Mouse (Mus musculus) embryonic facial prominence, embryonic 15.5 days (tissue): ENCODE results near the gene Tor4a. TPM values are rescaled to one million over a fixed set of nuclear protein-coding genes. Genes with fewer than 3 reads are reported as not detected.

Experiments
- ATAC-seq: fragments of 200-750 bp; cut with Nextera tagmentation; 2 replicates; pipeline ENCODE4 v1.8.0; 2017; ENCODE audit warnings: low read depth, moderate TSS enrichment; ENCODE audit not compliant: insufficient number of reproducible peaks, low FRiP score, low TSS enrichment
- H3K27ac ChIP-seq: fragments of 300-500 bp; sonication (generic); replicated peaks from 2 replicates; pipeline ENCODE4 v1.5.1; 2015; ENCODE audit warnings: mild to moderate bottlenecking, inconsistent platforms
- H3K27me3 ChIP-seq: fragments of 300-500 bp; sonication (generic); 2 replicates; pipeline ENCODE4 v1.6.1; 2015; ENCODE audit warnings: inconsistent platforms
- H3K36me3 ChIP-seq: fragments of 300-500 bp; sonication (generic); 2 replicates; pipeline ENCODE4 v1.6.1; 2015; ENCODE audit warnings: mild to moderate bottlenecking, inconsistent platforms
- H3K4me1 ChIP-seq: fragments of 300-500 bp; sonication (generic); 2 replicates; pipeline ENCODE4 v1.6.1; 2015; ENCODE audit warnings: inconsistent platforms
- H3K4me2 ChIP-seq: fragments of 300-500 bp; sonication (generic); replicated peaks from 2 replicates; pipeline ENCODE4 v1.6.1; 2015; ENCODE audit warnings: mild to moderate bottlenecking, inconsistent platforms
- H3K4me3 ChIP-seq: fragments of 300-500 bp; sonication (generic); replicated peaks from 2 replicates; pipeline ENCODE4 v1.5.1; 2015; ENCODE audit warnings: mild to moderate bottlenecking, inconsistent platforms
- H3K9ac ChIP-seq: fragments of 300-500 bp; sonication (generic); 2 replicates; pipeline ENCODE4 v1.6.1; 2015; ENCODE audit warnings: inconsistent platforms
- H3K9me3 ChIP-seq: fragments of 300-500 bp; sonication (generic); replicated peaks from 2 replicates; pipeline ENCODE4 v1.6.1; 2016; ENCODE audit warnings: inconsistent platforms
- WGBS: fragments of 180-500 bp; shearing (Covaris S2); methylation state at CpG from one replicate; pipeline ENCODE4 v1.1.7; 2015; 5-methylcytosine and 5-hydroxymethylcytosine counted together
- polyA plus RNA-seq: library from polyadenylated mRNA; unstranded; fragments of >200 nt; fragmentation: Nextera tagmentation; extraction: Ambion mirVana; gene quantifications from 2 replicates; pipeline ENCODE4 v1.2.1, GENCODE M21; 2015

The Tor4a gene
- polyA plus RNA-seq, 1 experiment from 2014 or later = 10.5 TPM

DNA sequence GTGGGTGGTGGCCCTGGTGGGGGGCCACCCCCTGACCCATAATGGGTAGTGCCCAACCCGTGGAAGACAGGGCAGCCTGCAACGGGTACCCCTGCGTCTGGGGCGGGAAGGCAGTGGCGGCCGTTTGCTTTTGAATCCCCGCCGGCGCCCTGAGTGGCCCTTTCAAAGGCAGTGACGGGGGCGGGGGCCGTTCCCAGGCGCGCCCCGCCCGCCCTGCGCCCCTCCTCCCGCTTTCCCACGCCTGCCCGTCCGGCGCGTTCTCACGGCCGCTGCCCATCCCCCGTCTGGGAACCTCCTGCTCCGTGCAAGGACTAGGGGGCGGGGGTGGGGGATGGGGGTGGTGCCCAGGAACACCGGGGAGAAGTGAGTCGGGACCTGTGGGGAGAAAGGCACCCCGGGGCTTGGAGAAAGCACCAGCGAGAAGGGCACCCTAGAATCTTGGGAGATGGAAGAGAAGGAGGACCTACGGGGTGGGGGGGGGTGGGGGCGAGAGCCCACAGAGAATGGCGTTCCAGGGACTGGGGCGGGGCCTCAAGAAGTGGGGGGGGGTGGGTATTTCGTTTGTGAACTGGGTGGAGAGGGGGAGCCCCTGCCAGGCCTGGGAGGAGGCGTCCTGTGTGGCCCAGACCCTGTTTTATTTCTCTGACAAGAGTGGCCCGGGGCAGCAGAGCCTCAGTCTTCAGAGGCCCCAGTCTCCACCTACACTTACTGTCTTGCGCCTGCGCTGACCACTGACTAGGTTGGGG lies 28.6 kb downstream of the Tor4a start:
- no peaks in the 10 kb centered on the region for H3K9me3 ChIP-seq
- peak overlapping the region; percentile 90 for H3K4me2 ChIP-seq
- WGBS = 1% methylated on average over 39 of the region's 41 CpGs
- H3K9ac ChIP-seq = 0 out of 2 replicates have a peak overlapping the region, but pooled peaks have one; percentile 21
- H3K27ac ChIP-seq = peak overlapping the region; percentile 72
- no peaks in the 10 kb centered on the region for H3K27me3 ChIP-seq
- H3K36me3 ChIP-seq = no peaks in the 10 kb centered on the region
- peak; percentile 51 for ATAC-seq
- peak overlapping the region; percentile 49 for H3K4me3 ChIP-seq
- H3K4me1 ChIP-seq = peaks cover 52% of the 10 kb centered on the region

DNA sequence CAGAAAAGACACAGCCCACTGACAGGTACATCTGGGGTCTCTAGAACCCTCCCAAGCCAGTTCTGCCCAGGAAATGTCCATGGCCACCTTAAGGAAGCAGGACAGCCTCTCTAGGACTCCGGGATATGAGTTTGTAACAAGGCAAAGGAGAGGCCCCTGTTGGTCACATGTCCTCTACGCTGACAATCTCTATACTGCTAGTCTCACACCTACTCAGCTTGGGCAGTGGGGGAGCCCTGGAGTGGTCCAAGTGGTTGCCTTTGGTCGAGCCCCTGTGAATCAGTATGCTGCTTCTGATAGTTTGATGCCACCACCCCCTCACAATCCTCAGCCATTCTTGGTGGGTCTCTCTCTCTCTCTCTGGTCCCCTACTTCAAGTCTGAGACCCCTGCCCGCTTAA lies 29.2 kb downstream of the Tor4a start:
- Histone ChIP-seq H3K9ac (no peak overlapping the region), H3K36me3 (no peaks in the 10 kb centered on the region), H3K27ac (peak overlapping the region; percentile 72), H3K4me3 (peak overlapping the region; percentile 49), H3K9me3 (no peaks in the 10 kb centered on the region), H3K27me3 (no peaks in the 10 kb centered on the region), H3K4me2 (peak overlapping the region; percentile 90), H3K4me1 (peaks cover 53% of the 10 kb centered on the region)
- WGBS = 27% methylated on average over 4 of the region's 4 CpGs
- no peak for ATAC-seq

DNA sequence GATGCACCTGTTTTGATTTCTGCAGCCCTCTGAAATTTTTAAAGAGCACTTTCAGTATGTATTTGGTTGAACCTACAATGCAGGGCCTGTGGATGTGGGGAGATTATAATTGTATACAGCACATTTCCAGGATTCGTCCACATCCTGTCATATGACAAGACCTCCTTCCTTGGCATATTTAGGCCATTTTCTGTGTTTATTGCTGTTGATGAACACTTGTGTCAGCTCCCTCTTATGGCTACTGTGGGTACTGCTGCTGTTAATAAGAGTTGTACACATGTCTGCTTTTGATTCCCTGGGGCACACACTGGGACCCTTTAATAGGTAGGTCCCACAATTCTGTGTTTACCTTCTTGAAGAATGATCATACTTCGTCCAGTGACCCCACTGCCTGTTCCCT lies 39.0 kb downstream of the Tor4a start:
- Histone ChIP-seq H3K4me1 (0 out of 2 replicates have a peak, but pooled peaks cover 5% of the 10 kb centered on the region), H3K36me3 (no peaks in the 10 kb centered on the region), H3K4me3 (no peak overlapping the region), H3K27me3 (no peaks in the 10 kb centered on the region), H3K9ac (no peak overlapping the region), H3K27ac (no peak overlapping the region), H3K4me2 (no peak overlapping the region), H3K9me3 (no peaks in the 10 kb centered on the region)
- no peak for ATAC-seq
- WGBS = 41% methylated on average over 2 of the region's 2 CpGs

DNA sequence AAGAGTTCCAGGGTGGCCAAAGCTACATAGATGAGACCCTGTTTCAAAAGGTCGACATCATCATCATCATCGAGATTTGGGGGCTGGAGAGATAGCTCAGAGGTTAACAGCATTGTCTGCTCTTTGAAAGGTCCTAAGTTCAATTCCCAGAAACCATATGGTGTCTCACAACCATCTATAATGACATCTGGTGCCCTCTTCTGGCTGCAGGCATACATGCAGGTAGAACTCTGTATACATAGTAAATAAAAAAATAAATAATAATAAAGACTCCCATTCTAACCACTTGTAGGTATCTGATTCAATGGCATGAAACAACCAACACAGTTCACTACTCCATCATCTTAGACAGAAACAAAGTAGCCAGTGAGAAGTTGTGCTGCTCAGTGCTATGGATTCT lies 39.7 kb downstream of the Tor4a start:
- Histone ChIP-seq H3K9ac (no peak overlapping the region), H3K27me3 (no peaks in the 10 kb centered on the region), H3K9me3 (no peaks in the 10 kb centered on the region), H3K36me3 (no peaks in the 10 kb centered on the region), H3K4me1 (no peaks in the 10 kb centered on the region), H3K4me2 (no peak overlapping the region), H3K27ac (no peak overlapping the region), H3K4me3 (no peak overlapping the region)
- 40% methylated on average over 2 of the region's 2 CpGs for WGBS
- ATAC-seq = no peak

DNA sequence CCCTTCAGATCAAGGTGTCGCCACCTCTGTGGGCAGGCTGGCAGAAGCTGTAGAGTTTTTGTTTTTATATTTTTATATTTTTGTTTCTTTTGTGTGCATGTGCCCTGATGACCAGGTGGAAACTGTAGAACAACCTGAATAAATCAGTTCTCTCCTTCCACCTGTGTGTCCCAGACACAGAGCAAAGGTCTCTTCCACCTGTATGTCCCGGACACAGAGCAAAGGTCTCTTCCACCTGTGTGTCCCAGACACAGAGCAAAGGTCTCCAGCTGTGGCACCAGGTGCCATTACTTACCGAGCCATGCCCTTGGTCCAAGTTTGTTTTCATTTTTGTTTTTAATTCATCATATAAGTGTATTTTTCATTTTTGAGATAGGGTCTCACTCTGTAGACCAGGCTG lies 40.5 kb downstream of the Tor4a start:
- H3K9me3 ChIP-seq = no peaks in the 10 kb centered on the region
- H3K9ac ChIP-seq = no peak overlapping the region
- no peak overlapping the region for H3K27ac ChIP-seq
- H3K4me2 ChIP-seq = no peak overlapping the region
- H3K27me3 ChIP-seq = no peaks in the 10 kb centered on the region
- 84% methylated on average over 3 of the region's 3 CpGs for WGBS
- no peaks in the 10 kb centered on the region for H3K4me1 ChIP-seq
- H3K36me3 ChIP-seq = no peaks in the 10 kb centered on the region
- no peak overlapping the region for H3K4me3 ChIP-seq
- ATAC-seq = no peak

DNA sequence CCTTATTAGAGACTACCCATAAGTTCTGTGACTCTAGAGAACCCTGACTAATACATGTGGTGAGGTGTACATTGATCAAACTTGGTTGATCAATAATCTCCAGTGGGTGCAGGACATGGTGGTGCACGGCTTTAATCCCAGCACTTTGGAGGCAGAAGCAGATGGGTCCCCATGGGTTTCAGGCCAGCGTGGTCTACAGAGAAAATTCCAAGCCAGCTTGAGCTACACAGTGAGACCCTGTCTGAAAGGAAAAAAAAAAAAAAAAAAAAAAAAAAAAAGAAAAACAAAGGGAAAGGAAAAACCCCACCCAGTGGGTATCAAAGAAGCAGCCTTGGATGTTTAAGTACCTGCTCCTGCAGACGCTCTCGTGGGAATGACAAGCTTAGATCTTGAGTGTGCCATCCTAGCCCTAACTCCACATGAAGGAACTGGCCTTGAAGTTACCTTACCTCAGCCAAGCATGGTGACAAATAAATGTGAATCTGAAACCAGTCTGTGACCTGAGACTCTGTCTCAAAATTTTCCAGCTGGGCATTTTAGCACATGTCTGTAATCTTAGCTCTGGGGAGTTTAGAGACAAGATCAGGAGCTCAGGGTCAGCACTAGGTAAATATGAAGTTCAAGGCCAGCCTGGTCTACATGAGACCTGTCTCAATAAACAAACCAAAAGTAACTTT lies 45.3 kb downstream of the Tor4a start:
- Histone ChIP-seq H3K9ac (no peak overlapping the region), H3K27me3 (no peaks in the 10 kb centered on the region), H3K4me2 (no peak overlapping the region), H3K4me1 (no peaks in the 10 kb centered on the region), H3K9me3 (no peaks in the 10 kb centered on the region), H3K36me3 (no peaks in the 10 kb centered on the region), H3K4me3 (no peak overlapping the region), H3K27ac (no peak overlapping the region)
- no peak for ATAC-seq
- WGBS = 62% methylated on average over 4 of the region's 4 CpGs

DNA sequence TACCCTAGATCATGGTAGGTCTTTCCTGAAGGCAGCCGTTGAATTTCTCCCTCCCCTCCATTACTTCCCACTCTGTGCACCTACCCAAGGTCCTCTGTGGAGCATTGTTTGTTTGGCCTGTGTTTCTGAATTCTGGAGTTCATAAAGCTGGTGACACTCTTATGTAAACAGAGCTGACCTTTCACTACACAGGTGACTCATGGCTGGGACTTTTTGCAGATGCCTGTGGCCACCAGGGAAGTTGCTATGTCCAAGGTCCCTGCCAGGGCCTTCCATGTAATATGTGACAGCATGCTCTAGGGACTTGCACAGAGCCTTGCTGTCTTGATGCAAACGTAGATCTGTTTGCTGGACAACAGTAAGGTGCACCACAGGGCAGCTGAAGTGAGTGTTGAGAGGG lies 47.0 kb downstream of the Tor4a start:
- Histone ChIP-seq H3K4me2 (no peak overlapping the region), H3K27ac (no peak overlapping the region), H3K36me3 (no peaks in the 10 kb centered on the region), H3K9ac (no peak overlapping the region), H3K4me3 (no peak overlapping the region), H3K27me3 (no peaks in the 10 kb centered on the region), H3K4me1 (no peaks in the 10 kb centered on the region), H3K9me3 (no peaks in the 10 kb centered on the region)
- WGBS = 67% methylated on average over 2 of the region's 2 CpGs
- no peak for ATAC-seq

DNA sequence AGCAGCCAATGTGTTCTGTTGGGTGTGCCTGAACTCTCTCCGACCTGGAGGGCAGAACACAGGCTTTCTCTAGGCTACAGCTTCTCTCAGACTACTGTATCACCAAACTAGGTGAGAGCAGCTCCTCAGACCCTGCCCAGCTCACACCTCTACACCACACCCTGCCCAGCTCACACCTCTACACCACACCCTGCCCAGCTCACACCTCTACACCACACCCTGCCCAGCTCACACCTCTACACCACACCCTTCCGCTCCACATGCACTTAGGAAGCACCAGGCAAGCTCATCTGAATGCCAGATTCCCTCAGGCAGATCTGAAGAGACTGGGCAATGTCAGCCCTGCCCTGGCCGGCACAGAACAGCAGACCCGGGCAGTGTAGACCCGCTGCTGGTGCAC lies 48.8 kb downstream of the Tor4a start:
- 81% methylated on average over 5 of the region's 5 CpGs for WGBS
- no peak overlapping the region for H3K4me2 ChIP-seq
- no peaks in the 10 kb centered on the region for H3K36me3 ChIP-seq
- H3K9me3 ChIP-seq = no peaks in the 10 kb centered on the region
- H3K9ac ChIP-seq = no peak overlapping the region
- no peak for ATAC-seq
- H3K27me3 ChIP-seq = no peaks in the 10 kb centered on the region
- H3K4me3 ChIP-seq = no peak overlapping the region
- no peaks in the 10 kb centered on the region for H3K4me1 ChIP-seq
- no peak overlapping the region for H3K27ac ChIP-seq

DNA sequence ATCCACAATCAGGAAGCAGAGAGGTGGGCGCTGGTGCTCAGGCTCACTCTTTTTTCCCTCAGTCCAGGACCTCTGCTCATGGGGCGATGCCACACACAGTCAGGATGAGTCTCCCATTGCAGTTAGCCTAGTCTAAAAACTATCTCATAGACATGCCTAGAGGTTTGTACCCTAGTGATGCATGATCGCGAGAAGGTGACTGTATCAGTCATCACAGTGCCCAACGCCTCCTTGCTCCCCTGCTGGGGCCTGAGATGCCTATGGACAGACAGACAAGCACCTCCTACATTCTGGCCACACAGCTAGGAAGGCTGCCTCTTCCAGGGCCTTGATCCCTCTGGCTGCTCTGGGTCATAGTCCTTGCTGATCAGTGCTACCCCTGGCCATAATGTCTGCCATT lies 49.3 kb downstream of the Tor4a start:
- H3K4me1 ChIP-seq = no peaks in the 10 kb centered on the region
- no peak for ATAC-seq
- H3K4me2 ChIP-seq = no peak overlapping the region
- H3K36me3 ChIP-seq = no peaks in the 10 kb centered on the region
- H3K4me3 ChIP-seq = no peak overlapping the region
- no peaks in the 10 kb centered on the region for H3K27me3 ChIP-seq
- no peak overlapping the region for H3K27ac ChIP-seq
- H3K9me3 ChIP-seq = no peaks in the 10 kb centered on the region
- 84% methylated on average over 5 of the region's 5 CpGs for WGBS
- no peak overlapping the region for H3K9ac ChIP-seq

DNA sequence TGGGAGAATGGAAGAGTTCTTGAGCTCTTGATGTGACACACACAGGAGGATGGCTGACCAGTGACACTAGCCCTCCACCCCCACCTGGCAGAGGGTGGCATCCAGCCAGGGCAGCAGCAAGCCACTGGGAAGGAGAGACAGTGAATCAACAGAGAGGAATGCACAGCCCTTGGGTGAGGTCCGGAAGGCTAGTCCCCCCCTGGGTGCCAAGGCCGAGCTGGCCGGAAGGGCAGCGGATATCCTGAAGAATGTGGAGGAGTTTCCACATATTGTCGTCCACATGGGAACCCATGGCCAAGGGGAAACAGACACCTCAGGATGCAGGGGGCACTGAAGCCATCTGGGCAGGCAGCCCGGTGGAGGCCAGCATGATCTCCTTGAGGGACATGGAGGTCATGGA lies 51.3 kb downstream of the Tor4a start:
- ATAC-seq = no peak
- H3K27ac ChIP-seq = no peak overlapping the region
- no peak overlapping the region for H3K9ac ChIP-seq
- H3K4me2 ChIP-seq = no peak overlapping the region
- no peaks in the 10 kb centered on the region for H3K9me3 ChIP-seq
- WGBS = 65% methylated on average over 6 of the region's 6 CpGs
- no peaks in the 10 kb centered on the region for H3K4me1 ChIP-seq
- no peaks in the 10 kb centered on the region for H3K36me3 ChIP-seq
- no peaks in the 10 kb centered on the region for H3K27me3 ChIP-seq
- no peak overlapping the region for H3K4me3 ChIP-seq
